Mouse (Mus musculus) cortical plate, adult 2 months (tissue): Measurements from ENCODE around the gene Prdm8.

Experiments
- CTCF ChIP-seq: fragments of 200-500 bp; IDR thresholded peaks from 2 replicates; pipeline ENCODE4 v1.5.1; 2011; ENCODE audit warnings: mild to moderate bottlenecking, control low read depth, low read length; ENCODE audit not compliant: insufficient read depth; ENCODE audit errors: extremely low read depth
- POLR2A ChIP-seq: fragments of 200-500 bp; IDR thresholded peaks from 2 replicates; pipeline ENCODE4 v1.6.1; 2011; ENCODE audit warnings: mild to moderate bottlenecking, low read length, control low read depth; ENCODE audit not compliant: insufficient read depth; ENCODE audit errors: extremely low read depth

DNA sequence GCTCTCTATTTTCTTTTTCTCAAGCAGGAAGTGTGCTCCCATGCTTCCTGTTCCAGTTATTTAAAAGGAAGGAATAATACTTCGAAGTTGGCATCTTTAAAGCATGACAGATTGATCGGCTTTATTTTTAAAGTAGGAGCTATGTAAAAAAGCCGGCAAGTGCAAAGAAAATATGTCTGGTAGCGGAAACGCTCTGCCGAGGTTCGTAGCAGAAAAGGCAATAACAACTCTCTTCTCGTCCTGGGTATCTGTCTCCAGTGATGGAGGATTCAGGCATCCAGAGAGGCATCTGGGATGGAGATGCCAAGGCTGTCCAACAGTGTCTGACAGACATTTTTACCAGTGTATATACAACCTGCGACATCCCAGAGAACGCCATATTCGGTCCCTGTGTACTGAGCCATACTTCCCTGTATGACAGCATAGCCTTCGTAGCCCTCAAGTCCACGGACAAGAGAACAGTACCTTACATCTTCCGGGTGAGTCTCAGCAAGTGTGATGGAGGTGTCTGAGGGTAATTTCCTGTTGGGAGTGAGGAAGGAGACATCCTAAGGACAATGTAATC lies 16.1 kb downstream of the Prdm8 start:
- TF ChIP-seq CTCF (no peak), POLR2A (no peak)
